Mouse (Mus musculus) spleen, embryonic (tissue): ENCODE measurements around the gene Gm10428.

ENCODE experiments used
- CTCF ChIA-PET: fragments of 350-600 bp; sonication (Branson Sonifier 250); formaldehyde crosslinking; loops from one replicate; lab custom pipeline; 2022; lab: Charles Lee

The Gm10428 gene

DNA sequence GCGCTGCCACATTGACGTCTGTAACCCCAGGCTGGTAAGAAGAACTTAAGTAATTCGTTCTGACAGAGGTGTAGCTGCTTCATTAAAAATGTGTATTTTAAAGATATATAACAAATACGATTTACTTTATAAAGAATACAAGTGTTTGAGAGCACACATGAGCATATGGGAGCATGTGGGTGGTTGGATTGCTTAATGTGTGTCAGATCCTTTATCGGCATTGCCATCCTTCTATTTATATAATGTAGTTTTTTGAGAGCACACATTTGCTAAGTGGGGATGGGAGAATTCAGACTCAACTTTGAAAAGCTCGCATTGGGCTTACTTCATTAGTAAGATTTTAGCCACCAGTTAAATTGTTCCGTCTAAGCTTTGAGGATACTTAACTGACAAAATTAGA, 23.6 kb downstream of the Gm10428 start:
- CTCF ChIA-PET: no interaction called here

DNA sequence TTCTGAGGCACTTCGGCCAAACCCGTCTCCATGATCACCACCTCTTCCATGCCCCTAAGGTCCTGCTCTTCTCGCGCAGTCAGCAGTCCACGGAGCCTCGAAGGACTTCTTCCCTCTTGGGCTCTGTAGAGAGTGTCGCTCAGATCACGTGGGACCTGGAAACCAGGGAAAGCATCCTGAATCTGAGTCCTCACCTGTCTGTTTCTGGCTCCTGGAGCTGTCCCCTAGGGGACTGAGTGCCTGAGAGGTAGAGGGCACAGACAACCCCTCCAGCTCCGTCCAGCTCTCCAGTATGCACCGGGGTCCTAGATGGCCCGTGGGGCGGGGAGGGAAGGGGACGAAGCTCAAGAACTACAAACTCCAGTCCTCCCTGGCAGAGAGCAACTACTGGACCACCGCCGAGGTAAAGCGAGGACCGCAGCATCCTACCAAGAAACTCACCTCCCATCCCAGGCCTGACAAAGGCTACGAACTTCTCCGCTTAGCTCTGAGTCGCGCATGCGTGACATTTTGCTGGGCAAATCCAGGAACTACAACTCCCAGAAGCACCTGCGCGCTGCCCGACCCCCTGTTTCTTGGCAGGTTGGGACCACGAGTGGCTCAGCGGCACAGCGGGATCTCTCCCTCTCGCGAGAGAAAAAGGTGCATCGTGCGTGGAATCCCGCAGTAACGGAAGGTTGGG, 36.2 kb downstream of the Gm10428 start, which contains the start of gene Zfp286:
Gene Zfp286, minus strand, starts transcription at position 528 of the 682 bp plus-strand sequence.
- CTCF ChIA-PET: no interaction called here

DNA sequence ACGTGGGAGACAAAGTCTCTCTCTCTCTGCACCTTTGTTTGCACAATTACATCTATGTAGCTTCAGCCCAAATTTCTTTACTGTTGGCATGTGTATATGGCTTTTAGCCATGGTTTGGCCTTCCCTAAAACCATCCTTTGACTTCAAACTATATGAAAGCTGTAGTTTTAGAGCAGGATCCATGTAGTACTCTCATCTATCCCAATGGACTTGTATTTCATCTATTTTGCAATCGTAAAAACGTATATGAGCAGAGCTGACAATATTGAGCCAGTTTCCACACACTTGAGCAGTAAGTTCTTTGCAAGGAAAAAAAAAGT, 36.7 kb downstream of the Gm10428 start:
- CTCF ChIA-PET: no interaction called here
